Mouse (Mus musculus) ES-E14 (cell line): ENCODE data around the gene Grin2b. TPM values are rescaled to one million over a fixed set of nuclear protein-coding genes. Genes with fewer than 3 reads are reported as not detected.

ENCODE experiments used
- DNase-seq: peaks from one replicate; pipeline ENCODE4 v3.0.0-alpha.2; 2013; ENCODE audit warnings: low read depth, low spot score
- H3K27ac ChIP-seq: 2 replicates; pipeline ENCODE4 v1.5.1; 2012; ENCODE audit warnings: low read depth, mild to moderate bottlenecking, low read length, moderate library complexity, mixed read lengths; ENCODE audit not compliant: poor library complexity, insufficient read depth, severe bottlenecking
- H3K36me3 ChIP-seq: 2 replicates; pipeline ENCODE4 v1.6.1; 2012; ENCODE audit warnings: mild to moderate bottlenecking, low read length, moderate library complexity, mixed read lengths; ENCODE audit not compliant: control insufficient read depth, poor library complexity, insufficient read depth, severe bottlenecking
- H3K4me1 ChIP-seq, 2 experiments: fragments of 150-350 bp in 1 of 2; sonication (generic) in 1 of 2; 2 replicates each; pipeline ENCODE4 v1.6.1; 2012; ENCODE audit warnings: low read length in 2 of 2, mild to moderate bottlenecking in 1 of 2, mixed read lengths in 1 of 2; ENCODE audit not compliant: control insufficient read depth in 2 of 2, insufficient read depth in 2 of 2, poor library complexity in 1 of 2
- H3K4me3 ChIP-seq, 2 experiments: fragments of 150-350 bp in 1 of 2; sonication (generic) in 1 of 2; 2 replicates each; pipeline ENCODE4 v1.5.1; 2012; ENCODE audit warnings: low read length in 2 of 2, low read depth in 1 of 2, mild to moderate bottlenecking in 1 of 2, mixed read lengths in 1 of 2; ENCODE audit not compliant: insufficient read depth in 1 of 2, poor library complexity in 1 of 2, severe bottlenecking in 1 of 2
- H3K9ac ChIP-seq: 2 replicates; pipeline ENCODE4 v1.6.1; 2012; ENCODE audit warnings: low read depth, mild to moderate bottlenecking, low read length, mixed read lengths; ENCODE audit not compliant: poor library complexity, insufficient read depth, severe bottlenecking
- H3K9me3 ChIP-seq: fragments of 150-350 bp; sonication (generic); 2 replicates; pipeline ENCODE4 v1.6.1; 2012; ENCODE audit warnings: low read depth, mild to moderate bottlenecking, low read length; ENCODE audit not compliant: control insufficient read depth, insufficient read depth
- CHD2 ChIP-seq: IDR thresholded peaks from 2 replicates; pipeline ENCODE4 v1.6.1; 2014; ENCODE audit warnings: mild to moderate bottlenecking, low read depth, low read length, inconsistent platforms
- HCFC1 ChIP-seq: IDR thresholded peaks from 2 replicates; pipeline ENCODE4 v1.6.1; 2012; ENCODE audit warnings: low read length, inconsistent platforms, borderline replicate concordance; ENCODE audit not compliant: insufficient read depth
- MAFK ChIP-seq: IDR thresholded peaks from 2 replicates; pipeline ENCODE4 v1.6.1; 2014; ENCODE audit warnings: mild to moderate bottlenecking, low read depth, low read length, inconsistent platforms; ENCODE audit not compliant: insufficient read depth
- ZC3H11A ChIP-seq: IDR thresholded peaks from 2 replicates; pipeline ENCODE4 v1.6.1; 2012; ENCODE audit warnings: low read depth, mild to moderate bottlenecking, inconsistent platforms, low read length, borderline replicate concordance
- ZNF384 ChIP-seq: IDR thresholded peaks from 2 replicates; pipeline ENCODE4 v1.6.1; 2012; ENCODE audit warnings: low read depth, low read length, inconsistent platforms
- in situ Hi-C, 2 experiments: fragments of 600-800 bp; cut with MboI; formaldehyde crosslinking; loops; one replicate each; pipeline ENCODE4 v1.15.1; 2025; ENCODE audit warnings: low sequenced_read_pairs in 2 of 2, inconsistent platforms in 1 of 2; ENCODE audit not compliant: unreplicated experiment in 2 of 2
- total RNA-seq: library from RNA; depleted of rRNA; stranded (reverse); fragments of 300-350 nt; gene quantifications from 2 replicates; pipeline ENCODE4 v1.2.3, GENCODE M21; 2012

Grin2b gene
- total RNA-seq, 1 experiment, result 1.2 TPM

DNA sequence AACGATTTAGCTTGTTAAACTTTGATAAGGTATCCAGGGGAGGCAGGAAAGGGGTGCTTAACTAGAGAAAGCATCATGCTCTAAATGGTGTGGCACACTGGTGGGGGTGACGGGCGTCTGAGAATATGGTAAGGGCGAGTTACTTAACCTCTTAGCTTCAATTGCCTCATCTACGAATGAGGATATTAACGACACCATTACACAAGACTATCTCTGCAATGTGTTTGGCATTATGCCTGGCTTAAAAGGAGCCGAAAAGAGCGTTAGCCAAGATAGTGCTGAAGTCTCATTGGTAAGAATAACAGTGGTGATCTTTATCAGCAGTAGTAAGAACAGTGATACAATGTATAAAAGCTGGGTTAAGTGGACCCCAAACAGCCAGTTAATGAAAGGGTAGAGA, 405.7 kb downstream of the Grin2b start:
- Histone ChIP-seq H3K4me3 (no peak overlapping the region), H3K27ac (no peak overlapping the region), H3K36me3 (no peaks in the 10 kb centered on the region), H3K9ac (no peak overlapping the region), H3K4me1 (no peaks in the 10 kb centered on the region), H3K9me3 (no peaks in the 10 kb centered on the region)
- no peak for TF ChIP-seq ZC3H11A
- TF ChIP-seq ZNF384, result no peak
- TF ChIP-seq HCFC1, result no peak
- no peak for TF ChIP-seq CHD2
- TF ChIP-seq MAFK, result no peak
- in situ Hi-C loops, result no loop called here
- no peak for DNase-seq

DNA sequence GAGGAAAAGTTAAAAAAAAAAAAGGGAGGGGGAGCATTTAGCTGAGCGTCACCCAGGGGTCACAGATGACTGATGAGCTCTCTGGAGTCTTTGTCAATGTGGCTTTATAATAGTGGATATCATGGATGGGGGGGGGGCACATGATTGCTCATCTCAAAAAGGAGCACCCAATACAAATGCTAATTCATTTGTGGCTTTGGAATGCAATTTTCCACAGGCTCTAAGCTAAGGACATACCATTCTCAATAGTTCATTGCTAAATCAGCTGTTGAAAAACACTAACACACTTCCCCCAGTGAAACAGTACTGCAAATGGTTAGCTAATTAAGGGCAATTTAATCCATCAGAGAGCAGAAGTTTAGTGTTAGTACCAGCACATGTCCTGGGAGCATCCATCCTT, 414.6 kb downstream of the Grin2b start:
- in situ Hi-C loops, result no loop called here
- TF ChIP-seq ZC3H11A, result no peak
- TF ChIP-seq MAFK, result no peak
- TF ChIP-seq HCFC1, result no peak
- TF ChIP-seq CHD2, result no peak
- no peak for TF ChIP-seq ZNF384
- H3K4me1 ChIP-seq, result peaks cover 4 to 6% of the 10 kb centered on the region in 2 experiments; a peak in 2 of 4 replicates
- H3K36me3 ChIP-seq, result no peaks in the 10 kb centered on the region
- H3K9me3 ChIP-seq, result no peaks in the 10 kb centered on the region
- H3K9ac ChIP-seq, result no peak overlapping the region
- DNase-seq, result no peak
- H3K4me3 ChIP-seq, result no peak overlapping the region
- no peak overlapping the region for H3K27ac ChIP-seq

DNA sequence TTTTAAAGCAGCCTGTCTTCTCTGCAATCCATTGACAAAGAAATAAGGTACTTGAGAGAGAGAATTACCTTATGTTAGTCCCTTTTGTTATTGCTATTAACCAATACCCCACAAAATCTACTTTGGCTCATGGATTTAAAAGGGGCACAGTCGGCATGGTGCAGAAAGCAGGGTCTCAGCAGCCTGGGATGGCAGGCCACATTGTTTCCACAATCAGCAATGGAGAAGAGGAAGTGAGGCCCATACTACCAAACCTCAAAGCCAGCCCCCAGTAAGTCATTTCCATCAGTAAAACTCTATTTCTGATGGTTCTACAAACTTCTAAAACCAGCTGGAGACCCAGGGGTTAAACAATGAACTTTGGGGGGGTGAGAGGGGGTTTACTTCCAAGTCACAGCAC, 417.2 kb downstream of the Grin2b start:
- Histone ChIP-seq H3K4me1 (peaks cover 0 to 3% of the 10 kb centered on the region in 2 experiments; a peak in 1 of 4 replicates), H3K9ac (no peak overlapping the region), H3K27ac (no peak overlapping the region), H3K36me3 (no peaks in the 10 kb centered on the region), H3K4me3 (no peak overlapping the region), H3K9me3 (no peaks in the 10 kb centered on the region)
- TF ChIP-seq MAFK (no peak), ZNF384 (no peak), CHD2 (no peak)
- in situ Hi-C loops, result no loop called here
- DNase-seq, result no peak

DNA sequence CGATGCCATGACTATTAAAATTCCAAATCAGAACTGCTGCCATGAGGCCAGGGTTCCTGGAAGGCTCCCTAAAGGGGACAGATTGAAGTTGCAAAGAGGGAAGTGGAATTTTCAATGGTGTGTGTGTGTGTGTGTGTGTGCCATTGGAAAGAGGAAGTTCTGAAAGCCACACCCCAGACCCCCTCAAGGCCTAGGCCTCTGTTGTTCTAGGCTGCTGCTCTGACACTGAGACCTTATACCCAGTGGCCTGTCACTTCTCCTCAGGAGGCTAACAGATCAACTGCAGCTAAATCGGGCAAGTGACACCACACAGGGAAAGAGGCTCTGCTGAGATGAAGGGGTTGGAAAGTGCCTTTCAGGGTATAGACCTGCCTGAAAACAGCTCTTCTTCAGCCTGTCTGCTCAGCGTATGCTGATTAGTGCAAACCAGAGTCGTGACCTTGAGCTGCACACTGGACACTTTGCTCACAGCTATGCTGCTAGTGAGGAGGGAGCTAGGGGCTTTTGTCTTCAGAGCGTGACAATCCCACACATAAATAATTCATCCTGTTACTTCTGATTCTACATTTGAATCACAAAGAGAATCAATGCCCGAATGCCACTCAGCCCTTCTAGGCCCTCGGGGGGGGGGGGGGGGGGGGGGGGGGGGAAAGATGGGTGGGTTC, 424.8 kb downstream of the Grin2b start:
- TF ChIP-seq ZNF384 (0 out of 2 replicates have a peak, but pooled peaks have one; percentile 61), HCFC1 (no peak)
- H3K9me3 ChIP-seq, result no peaks in the 10 kb centered on the region
- H3K9ac ChIP-seq, result no peak overlapping the region
- no peak overlapping the region for H3K27ac ChIP-seq
- in situ Hi-C loops, result no loop called here
- H3K36me3 ChIP-seq, result no peaks in the 10 kb centered on the region
- DNase-seq, result no peak
- no peak overlapping the region for H3K4me3 ChIP-seq
- H3K4me1 ChIP-seq, result peaks cover 0 to 6% of the 10 kb centered on the region in 2 experiments; a peak in 2 of 4 replicates

DNA sequence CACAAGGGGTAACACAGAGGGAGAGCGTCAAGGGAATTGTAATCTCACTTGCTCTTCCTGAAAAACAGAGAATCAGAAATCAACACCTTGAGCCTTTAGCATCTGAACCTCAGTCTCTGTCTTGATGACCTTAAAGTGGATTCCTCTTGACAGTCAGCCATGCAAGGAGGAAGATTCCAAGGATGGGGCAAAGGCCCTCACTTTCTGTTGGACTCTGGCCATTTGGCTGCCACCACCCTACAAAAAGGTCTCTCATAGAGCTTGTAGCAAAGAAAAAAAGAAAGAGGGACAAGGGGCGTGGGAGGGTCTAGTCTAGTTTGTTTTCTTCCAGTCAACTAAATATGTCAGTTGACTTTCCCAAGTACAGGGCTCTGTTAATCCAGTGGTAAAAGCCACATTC, 427.7 kb downstream of the Grin2b start:
- in situ Hi-C loops, result no loop called here
- Histone ChIP-seq H3K9me3 (no peaks in the 10 kb centered on the region), H3K4me3 (no peak overlapping the region), H3K36me3 (no peaks in the 10 kb centered on the region), H3K27ac (no peak overlapping the region), H3K4me1 (peaks cover 0 to 6% of the 10 kb centered on the region in 2 experiments; a peak in 2 of 4 replicates), H3K9ac (no peak overlapping the region)
- TF ChIP-seq CHD2 (no peak), ZNF384 (no peak), ZC3H11A (no peak), MAFK (no peak), HCFC1 (no peak)
- no peak for DNase-seq
